Mouse (Mus musculus): ENCODE data around the gene Clgn.
A peak's percentile ranks its signal among the peaks of the same experiment; 100 is the strongest.
"Not testable (repeated sequence)": the region's sequence is repeated elsewhere in the genome, so short reads cannot be mapped to it uniquely, and the experiment has no call there.

Gene Clgn

GRCm38 (mm10) chr8:83423032-83423825 lies 33.6 kb downstream of the Clgn start:
- DNase-seq, result no peak

GRCm38 (mm10) chr8:83425202-83425601 lies 35.5 kb downstream of the Clgn start:
- DNase-seq, result no peak

- no peak for DNase-seq
Measured at GRCm38 (mm10) chr8:83426104-83426759, 36.6 kb downstream of the Clgn start.

- DNase-seq, result no peak
Measured at GRCm38 (mm10) chr8:83426949-83427348, 37.3 kb downstream of the Clgn start.

GRCm38 (mm10) chr8:83428621-83429020 lies 39.0 kb downstream of the Clgn start:
- DNase-seq, result not testable (repeated sequence)

- no peak for DNase-seq
Measured at GRCm38 (mm10) chr8:83429071-83429524, 39.4 kb downstream of the Clgn start.

GRCm38 (mm10) chr8:83437077-83437476 lies 47.4 kb downstream of the Clgn start:
- no peak for DNase-seq

- DNase-seq, result no peak
Measured at GRCm38 (mm10) chr8:83441656-83442242, 52.1 kb downstream of the Clgn start.

- DNase-seq, result peak; percentile 94
Measured at GRCm38 (mm10) chr8:83442243-83443051, 52.8 kb downstream of the Clgn start.

- DNase-seq, result no peak
Measured at GRCm38 (mm10) chr8:83443052-83443400, 53.4 kb downstream of the Clgn start.

GRCm38 (mm10) chr8:83449960-83450359 lies 60.3 kb downstream of the Clgn start:
- DNase-seq, result peak; percentile 29

- peak; percentile 22 to 40 for DNase-seq
Measured at GRCm38 (mm10) chr8:83451056-83451455, 61.4 kb downstream of the Clgn start.

- no peak for DNase-seq
Measured at GRCm38 (mm10) chr8:83457121-83457520, 67.5 kb downstream of the Clgn start.

GRCm38 (mm10) chr8:83458222-83458621 lies 68.6 kb downstream of the Clgn start, which contains the start of gene Scoc:
Scoc (minus strand) TSS chr8:83458391.
- no peak for DNase-seq

GRCm38 (mm10) chr8:83459606-83460005 lies 69.9 kb downstream of the Clgn start:
- DNase-seq, result peak; percentile 33 to 51
